Mouse (Mus musculus) right cerebral cortex, postnatal 4 days (tissue): ENCODE data around the gene Tsc22d4.
A peak's percentile ranks its signal among the peaks of the same experiment; 100 is the strongest.

Experiments
- DNase-seq: peaks from one replicate; pipeline ENCODE4 v3.0.0-alpha.2; 2022

Tsc22d4 gene

DNA sequence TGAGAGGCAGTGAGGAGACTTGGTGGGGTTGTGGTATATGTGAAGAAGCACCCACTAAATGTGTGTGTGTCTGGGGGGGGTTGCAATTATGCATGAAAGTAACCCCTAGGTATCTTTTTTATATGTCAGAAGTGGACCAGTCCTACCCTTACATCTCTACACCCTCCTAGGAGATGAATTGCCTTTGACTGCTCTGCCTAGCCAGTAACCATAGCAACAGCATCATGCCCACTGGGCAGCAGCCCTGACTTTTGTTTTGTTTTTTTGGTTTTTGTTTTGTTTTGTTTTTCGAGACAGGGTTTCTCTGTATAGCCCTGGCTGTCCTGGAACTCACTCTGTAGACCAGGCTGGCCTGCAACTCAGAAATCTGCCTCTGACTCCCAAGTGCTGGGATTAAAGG lies 22.9 kb downstream of the Tsc22d4 start:
- no peak for DNase-seq

DNA sequence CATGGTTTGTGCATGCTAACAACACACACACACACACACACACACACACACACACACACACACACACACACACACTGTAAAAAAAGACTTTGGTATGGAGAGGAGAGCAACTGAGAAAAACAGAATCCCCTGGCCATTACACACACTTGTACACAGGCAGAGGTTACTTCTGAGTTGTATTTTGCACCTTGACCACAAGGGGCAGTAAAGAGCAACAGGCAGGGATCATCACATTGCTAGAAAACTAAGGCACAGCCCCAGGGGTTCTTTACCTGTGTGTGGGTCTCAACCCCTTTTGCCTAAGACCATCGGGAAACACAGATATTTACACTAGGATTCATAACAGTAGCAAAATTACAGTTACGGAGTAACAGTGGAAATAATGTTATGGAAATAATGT lies 25.2 kb downstream of the Tsc22d4 start:
- no peak for DNase-seq

DNA sequence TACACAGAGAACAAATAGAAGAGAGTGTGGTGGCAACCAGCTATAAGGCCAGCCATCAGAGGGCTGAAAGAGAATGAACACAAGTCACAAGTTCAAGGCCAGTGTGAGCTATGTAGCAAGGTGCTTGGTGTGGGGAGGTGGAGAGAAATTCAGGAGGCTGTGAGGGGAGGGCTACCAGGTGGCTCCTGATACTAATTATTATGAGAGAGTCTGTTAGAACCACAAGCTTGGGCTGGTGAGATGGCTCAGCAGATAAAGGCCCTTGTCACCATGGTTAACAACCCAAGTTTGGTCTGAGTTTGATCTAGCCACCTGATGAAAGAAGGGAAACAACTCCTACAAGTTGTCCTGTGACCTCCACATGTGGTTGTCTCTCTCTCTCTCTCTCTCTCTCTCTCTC lies 27.2 kb downstream of the Tsc22d4 start:
- DNase-seq, result no peak

- no peak for DNase-seq
Observed at GRCm38 (mm10) chr5:137775587-137776290, 30.2 kb downstream of the Tsc22d4 start.

- no peak for DNase-seq
Observed at GRCm38 (mm10) chr5:137776408-137776918, 30.9 kb downstream of the Tsc22d4 start.

GRCm38 (mm10) chr5:137777267-137777845 lies 31.8 kb downstream of the Tsc22d4 start:
- no peak for DNase-seq

DNA sequence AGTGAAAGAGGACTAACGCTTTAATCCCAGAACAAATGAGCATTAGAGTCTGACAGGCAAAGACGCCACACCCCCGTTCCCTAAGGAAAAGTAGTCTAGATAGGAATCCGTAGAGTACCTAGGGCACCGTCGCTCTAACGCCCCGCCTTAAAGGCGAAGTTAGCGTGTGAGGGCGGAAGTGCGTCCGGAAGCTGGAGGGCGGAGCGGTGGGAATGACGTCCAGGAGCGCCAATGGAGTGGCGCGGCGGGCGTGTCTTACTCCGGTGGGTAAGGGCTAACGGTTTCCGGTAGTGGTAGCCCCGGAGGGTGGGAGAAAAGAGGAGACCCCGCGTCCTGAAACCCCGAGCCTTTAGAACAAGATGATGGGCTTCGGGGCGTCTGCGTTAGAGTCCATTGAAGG lies 33.1 kb downstream of the Tsc22d4 start, which contains the start of gene Ppp1r35:
Gene Ppp1r35, plus strand, starts transcription at position 215 of the 400 bp plus-strand sequence.
- DNase-seq, result peak; percentile 96

- no peak for DNase-seq
Observed at GRCm38 (mm10) chr5:137779053-137779933, 33.8 kb downstream of the Tsc22d4 start.

DNA sequence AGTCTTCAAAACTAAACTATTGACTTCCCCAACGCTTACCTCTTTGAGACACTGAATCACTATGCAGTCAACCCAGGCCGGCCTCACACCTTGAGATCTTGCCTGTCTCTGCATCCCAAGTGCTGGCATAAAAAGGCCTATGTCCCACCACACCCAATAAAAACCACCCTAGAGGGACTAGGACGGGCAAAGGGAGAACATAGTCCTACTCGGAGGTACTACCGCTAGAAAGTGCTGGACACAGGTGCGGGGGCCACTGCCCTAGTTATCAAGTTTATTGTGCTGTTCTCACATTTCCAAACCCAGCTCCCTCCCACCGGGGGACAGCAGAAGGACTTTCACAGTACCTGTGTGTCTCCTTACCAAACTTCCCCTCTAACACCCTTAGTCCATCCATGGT lies 36.1 kb downstream of the Tsc22d4 start:
- no peak for DNase-seq

DNA sequence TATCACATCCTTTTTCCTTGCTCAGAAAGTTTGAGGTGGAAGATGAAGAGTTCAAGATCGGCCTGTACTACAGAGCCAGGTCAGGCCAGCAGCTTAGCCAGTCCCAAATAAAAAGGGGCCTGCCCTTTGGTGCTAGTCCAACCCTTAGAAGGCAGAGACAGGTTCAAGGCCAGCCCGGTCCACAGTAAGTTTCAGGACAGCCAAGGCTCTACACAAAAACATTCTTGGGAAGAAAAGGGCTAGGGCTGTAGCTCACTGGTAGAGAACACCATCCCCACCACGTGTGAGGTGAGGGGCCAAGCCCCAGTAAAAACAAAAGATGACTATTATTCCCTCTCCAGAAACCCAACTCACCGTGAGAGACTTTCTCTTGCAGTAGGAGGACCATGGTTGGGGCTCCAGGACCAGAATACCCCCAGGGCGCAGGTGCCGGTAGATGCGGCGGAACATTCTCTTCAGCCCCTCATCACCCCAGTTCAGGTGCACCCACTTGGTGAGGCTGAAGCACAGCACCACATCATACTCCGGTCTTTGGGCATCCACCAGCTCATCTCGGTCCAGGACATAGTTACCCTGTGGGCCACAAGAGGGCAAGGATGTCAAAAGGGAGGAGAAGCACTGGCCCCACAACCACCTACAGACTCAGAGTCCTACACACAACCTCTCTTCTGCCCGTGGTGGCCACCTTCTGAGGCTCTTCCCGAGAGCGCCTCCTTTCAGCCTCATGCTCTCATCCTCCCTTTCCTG lies 37.4 kb downstream of the Tsc22d4 start:
- no peak for DNase-seq

DNA sequence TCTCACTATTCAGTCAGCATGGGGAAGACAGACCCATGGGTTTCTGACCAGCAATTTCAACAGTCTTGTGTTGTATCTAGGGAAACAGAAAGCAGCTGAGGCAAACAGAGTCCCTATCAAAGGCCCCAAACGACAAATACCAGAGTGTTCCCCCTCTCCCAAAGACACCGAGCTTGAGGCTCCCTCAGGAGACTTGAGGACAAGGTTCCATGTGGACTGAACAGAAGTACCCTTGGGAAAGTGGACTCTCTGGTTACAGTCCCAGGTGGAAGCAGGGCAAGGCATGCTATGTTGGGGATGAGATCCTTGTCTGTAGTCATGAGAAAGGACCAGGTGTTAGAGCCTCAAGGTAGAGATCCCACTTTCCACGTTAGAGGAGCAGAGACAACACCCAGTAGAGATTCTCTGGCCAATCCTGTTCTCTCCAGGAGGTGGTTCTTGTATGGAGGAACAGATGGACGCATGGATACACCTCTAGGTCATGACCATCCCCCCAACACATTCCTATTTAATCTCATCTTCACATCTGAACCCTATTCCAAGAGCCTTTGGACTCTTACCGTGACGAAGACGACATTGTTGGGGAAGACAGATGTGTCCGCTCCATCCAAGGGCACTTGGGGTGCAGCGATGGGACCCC lies 38.5 kb downstream of the Tsc22d4 start:
- no peak for DNase-seq

DNA sequence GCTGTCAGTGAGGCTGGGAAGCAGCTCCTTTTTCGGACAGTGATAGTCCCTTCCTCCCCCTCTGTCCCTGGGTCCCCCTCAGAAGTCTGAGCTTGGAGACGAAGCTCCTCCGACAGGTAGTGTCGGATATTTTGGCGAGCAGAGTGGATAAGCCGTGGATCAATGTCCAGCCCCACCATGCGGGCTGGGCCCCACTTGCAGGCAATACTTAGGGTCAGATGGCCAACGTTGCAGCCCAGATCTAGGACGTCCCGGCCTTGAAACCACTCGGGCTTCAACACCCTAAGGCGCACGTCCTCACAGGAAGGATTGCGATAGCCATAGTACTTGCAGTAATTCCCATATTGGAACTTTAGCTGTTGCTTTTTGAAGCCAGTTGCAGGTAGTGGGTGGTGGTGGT lies 39.0 kb downstream of the Tsc22d4 start:
- DNase-seq, result no peak

- DNase-seq, result no peak
Observed at GRCm38 (mm10) chr5:137785164-137786031, 39.9 kb downstream of the Tsc22d4 start.

DNA sequence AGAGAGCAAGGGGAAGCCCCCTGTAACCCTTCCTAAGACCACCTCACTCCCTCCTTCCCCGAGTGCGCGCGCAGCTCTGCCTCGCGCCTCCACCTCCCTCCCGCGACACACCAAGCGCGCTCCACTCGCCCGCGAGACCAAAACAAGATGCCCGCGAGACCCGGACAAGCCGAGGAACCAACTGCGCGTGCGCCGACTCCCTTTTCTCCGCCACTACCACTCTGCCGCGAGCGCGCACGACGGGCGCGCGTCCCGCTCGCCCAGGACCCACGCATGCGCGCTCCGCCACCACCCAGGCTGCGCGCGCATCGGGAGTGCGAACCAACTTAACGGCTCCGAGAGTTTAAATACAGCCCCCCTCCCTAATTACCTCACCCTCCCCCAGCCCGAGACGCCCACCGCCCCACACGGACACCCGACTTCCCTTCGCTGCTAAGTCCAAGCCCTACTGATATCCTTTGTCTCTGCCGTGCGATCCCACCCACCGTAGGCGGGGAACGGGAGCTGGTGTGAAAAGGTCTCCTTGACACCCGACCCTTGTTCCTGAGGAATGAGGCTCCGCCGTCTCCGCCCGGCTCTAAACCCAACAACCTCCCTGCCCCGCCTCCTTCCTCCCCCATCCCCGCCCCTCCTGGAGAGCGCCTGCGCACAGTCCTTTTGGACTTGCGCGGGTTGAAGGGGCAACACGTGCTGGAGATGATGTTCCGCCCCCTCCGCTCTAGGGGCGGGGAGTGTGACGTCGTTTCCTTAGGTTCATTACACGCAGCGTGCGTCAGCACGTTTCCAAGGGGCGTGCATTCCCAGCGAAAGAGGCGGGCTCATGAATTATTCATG lies 40.8 kb downstream of the Tsc22d4 start:
- DNase-seq, result peak; percentile 100

GRCm38 (mm10) chr5:137787151-137787928 lies 41.8 kb downstream of the Tsc22d4 start, which contains the start of the genes Mepce and Zcwpw1:
Gene Mepce (minus strand): TSS chr5:137787655.
Gene Zcwpw1 (plus strand): TSS chr5:137787798.
- DNase-seq, result peak; percentile 97

DNA sequence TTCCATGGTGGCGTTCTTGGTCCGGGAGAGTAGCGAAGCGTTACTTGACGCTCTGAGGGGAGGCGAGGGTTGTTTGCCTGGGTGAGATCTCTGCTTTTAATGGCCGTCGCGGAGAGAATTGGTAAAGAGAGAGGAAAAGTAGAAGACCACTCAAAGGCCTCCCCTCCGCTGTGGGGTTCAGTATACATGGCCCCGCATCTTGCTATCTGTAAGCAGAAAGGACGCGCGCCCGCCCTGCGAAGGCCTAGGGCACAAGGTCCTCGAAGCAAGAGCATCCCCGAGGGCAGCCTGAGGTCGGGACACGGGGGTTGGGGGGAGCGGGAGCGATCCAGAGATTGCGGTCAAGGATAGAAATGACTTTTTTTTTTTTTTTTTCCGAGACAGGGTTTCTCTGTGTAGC lies 42.6 kb downstream of the Tsc22d4 start:
- DNase-seq, result peak; percentile 32

DNA sequence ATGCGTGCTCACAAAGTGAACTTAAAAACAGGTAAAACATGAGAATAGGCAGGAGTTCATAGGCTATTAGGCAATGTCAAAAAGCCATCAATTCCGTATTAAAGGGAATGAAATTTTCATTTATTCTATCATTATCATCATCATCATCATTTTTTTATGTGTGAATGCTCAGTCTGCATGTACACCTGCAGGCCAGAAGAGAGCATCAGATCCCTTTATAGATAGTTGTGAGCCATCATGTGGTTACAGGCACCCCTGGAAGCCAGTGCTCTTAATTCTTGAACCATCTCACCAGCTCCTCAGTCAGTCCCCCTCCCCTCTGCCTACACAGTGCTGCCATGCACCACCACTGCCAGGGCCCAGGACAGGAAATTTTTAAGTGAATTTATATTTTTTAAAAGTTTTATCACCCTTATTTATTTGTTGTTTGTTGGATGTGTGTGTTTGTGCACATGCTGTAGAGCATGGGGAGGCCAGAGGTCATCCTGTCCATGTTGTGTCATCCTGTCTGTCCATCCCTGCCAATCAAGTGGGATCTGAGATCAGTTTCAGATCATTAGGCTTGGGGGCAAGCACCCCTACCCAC lies 43.5 kb downstream of the Tsc22d4 start:
- no peak for DNase-seq

- no peak for DNase-seq
Observed at GRCm38 (mm10) chr5:137791553-137791952, 46.0 kb downstream of the Tsc22d4 start.

- no peak for DNase-seq
Observed at GRCm38 (mm10) chr5:137796606-137797005, 51.1 kb downstream of the Tsc22d4 start.
